Mouse (Mus musculus): Measurements from ENCODE around the gene Ccdc177.

DNA sequence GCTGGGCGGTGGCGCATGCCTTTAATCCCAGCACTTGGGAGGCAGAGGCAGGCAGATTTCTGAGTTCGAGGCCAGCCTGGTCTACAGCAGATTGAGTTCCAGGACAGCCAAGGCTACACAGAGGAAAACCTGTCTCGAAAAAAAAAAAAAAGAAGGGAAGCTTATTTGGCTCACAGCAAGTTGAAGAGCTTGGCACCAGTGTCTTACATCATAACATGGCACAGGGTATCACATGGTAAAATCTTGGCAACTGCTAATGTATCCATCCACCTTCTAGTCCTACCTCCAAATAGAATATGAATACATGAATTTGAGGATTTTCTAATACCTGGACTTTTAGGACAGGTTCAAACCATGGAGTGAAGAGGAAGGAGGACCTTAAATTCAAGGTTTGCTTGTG, 34.0 kb upstream of the Ccdc177 start:
- TF ChIP-seq EP300 (IDR thresholded peaks at IDR 0.05; ENCODE audit: low read depth) (no peak), CTCF (IDR thresholded peaks at IDR 0.05; ENCODE audit: low read depth) (no peak)
